Mouse (Mus musculus): ENCODE measurements around the gene Lyzl4.

GRCm38 (mm10) chr9:121555395-121556000, 86.4 kb downstream of the Lyzl4 start:
- no peak for TF ChIP-seq GATA1 (IDR thresholded peaks at IDR 0.05; ENCODE audit: low read depth, low read length)
- TF ChIP-seq MYC (IDR thresholded peaks at IDR 0.05; ENCODE audit: low read depth, low read length) = no peak
- no peak for TF ChIP-seq MXI1 (IDR thresholded peaks at IDR 0.05; ENCODE audit: low read depth, low read length)
- no peak for TF ChIP-seq ZKSCAN1 (IDR thresholded peaks at IDR 0.05; ENCODE audit: low read depth, low read length)
- no peak for TF ChIP-seq EP300 (IDR thresholded peaks at IDR 0.05; ENCODE audit: low read depth in 1 of 2, low read length in 2 of 2)
- no peak for TF ChIP-seq SIN3A (IDR thresholded peaks at IDR 0.05; ENCODE audit: low read length)
- no peak for TF ChIP-seq POLR2AphosphoS2 (IDR thresholded peaks at IDR 0.05; ENCODE audit: low read length)
- TF ChIP-seq CTCF (IDR thresholded peaks at IDR 0.05 in 2 of 3, conservative IDR thresholded peaks at IDR 0.05 in 1 of 3; ENCODE audit: control insufficient read depth in 1 of 3, insufficient read depth in 1 of 3, low read depth in 2 of 3, low read length in 3 of 3, poor library complexity in 1 of 3, severe bottlenecking in 1 of 3) = no peak
- TF ChIP-seq ZC3H11A (IDR thresholded peaks at IDR 0.05; ENCODE audit: low read depth, low read length) = no peak
- TF ChIP-seq USF2 (IDR thresholded peaks at IDR 0.05; ENCODE audit: borderline replicate concordance in 1 of 2, insufficient read depth in 1 of 2, low read depth in 1 of 2, low read length in 2 of 2) = no peak
